Mouse (Mus musculus): ENCODE results near the gene Pxk. TPM values are rescaled to one million over a fixed set of nuclear protein-coding genes. Genes with fewer than 3 reads are reported as not detected.

The Pxk gene
- polyA plus RNA-seq, 1 experiment: 17.8 TPM

GRCm38 (mm10) chr14:8124046-8124881 lies 26.3 kb downstream of the Pxk start:
- Histone ChIP-seq H3K79me2 (ENCODE audit: control insufficient read depth, insufficient read depth) (no peaks in the 10 kb centered on the region), H3ac (ENCODE audit: control insufficient read depth, insufficient read length, low read depth) (no peak overlapping the region), H3K4me3 (ENCODE audit: insufficient read depth, poor library complexity, severe bottlenecking) (no peak overlapping the region), H3K27me3 (ENCODE audit: control insufficient read depth, insufficient read depth, insufficient read length) (no peaks in the 10 kb centered on the region), H3K79me3 (ENCODE audit: low read depth) (no peaks in the 10 kb centered on the region), H3K36me3 (ENCODE audit: control insufficient read depth, insufficient read depth) (no peaks in the 10 kb centered on the region)
- TF ChIP-seq CEBPB (IDR thresholded peaks at IDR 0.05; ENCODE audit: low read depth) (no peak), MYOD1 (IDR thresholded peaks at IDR 0.05; ENCODE audit: control insufficient read depth, insufficient read length, low read depth) (no peak), CTCF (IDR thresholded peaks at IDR 0.05; ENCODE audit: control insufficient read depth, insufficient read depth, insufficient read length) (no peak), FOSL1 (IDR thresholded peaks at IDR 0.05; ENCODE audit: insufficient read depth, low read length, poor library complexity, severe bottlenecking) (no peak), MYOG (IDR thresholded peaks at IDR 0.05; ENCODE audit: control insufficient read depth, extremely low read depth, insufficient read length) (no peak), MAX (IDR thresholded peaks at IDR 0.05) (no peak), USF1 (IDR thresholded peaks at IDR 0.05; ENCODE audit: low read depth) (no peak)

GRCm38 (mm10) chr14:8127971-8128370 lies 30.0 kb downstream of the Pxk start:
- H3K79me3 ChIP-seq (ENCODE audit: low read depth): no peaks in the 10 kb centered on the region
- H3K27me3 ChIP-seq (ENCODE audit: control insufficient read depth, insufficient read depth, insufficient read length): no peaks in the 10 kb centered on the region
- H3K36me3 ChIP-seq (ENCODE audit: control insufficient read depth, insufficient read depth): no peaks in the 10 kb centered on the region
- no peak for TF ChIP-seq FOSL1 (IDR thresholded peaks at IDR 0.05; ENCODE audit: insufficient read depth, low read length, poor library complexity, severe bottlenecking)
- TF ChIP-seq CEBPB (IDR thresholded peaks at IDR 0.05; ENCODE audit: low read depth): no peak
- TF ChIP-seq CTCF (IDR thresholded peaks at IDR 0.05; ENCODE audit: control insufficient read depth, insufficient read depth, insufficient read length): no peak
- TF ChIP-seq MAX (IDR thresholded peaks at IDR 0.05): no peak
- TF ChIP-seq MYOG (IDR thresholded peaks at IDR 0.05; ENCODE audit: control insufficient read depth, extremely low read depth, insufficient read length): no peak
- H3ac ChIP-seq (ENCODE audit: control insufficient read depth, insufficient read length, low read depth): no peak overlapping the region
- H3K4me3 ChIP-seq (ENCODE audit: insufficient read depth, poor library complexity, severe bottlenecking): no peak overlapping the region
- H3K79me2 ChIP-seq (ENCODE audit: control insufficient read depth, insufficient read depth): no peaks in the 10 kb centered on the region

- no peak overlapping the region for H3K4me3 ChIP-seq (ENCODE audit: insufficient read depth, poor library complexity, severe bottlenecking)
- no peaks in the 10 kb centered on the region for H3K27me3 ChIP-seq (ENCODE audit: control insufficient read depth, insufficient read depth, insufficient read length)
- H3K79me3 ChIP-seq (ENCODE audit: low read depth): no peaks in the 10 kb centered on the region
- no peak for TF ChIP-seq CTCF (IDR thresholded peaks at IDR 0.05; ENCODE audit: control insufficient read depth, insufficient read depth, insufficient read length)
- no peak for TF ChIP-seq MYOD1 (IDR thresholded peaks at IDR 0.05; ENCODE audit: control insufficient read depth, insufficient read length, low read depth)
- no peak for TF ChIP-seq FOSL1 (IDR thresholded peaks at IDR 0.05; ENCODE audit: insufficient read depth, low read length, poor library complexity, severe bottlenecking)
- TF ChIP-seq MAX (IDR thresholded peaks at IDR 0.05): no peak
- TF ChIP-seq CEBPB (IDR thresholded peaks at IDR 0.05; ENCODE audit: low read depth): no peak
- TF ChIP-seq MYOG (IDR thresholded peaks at IDR 0.05; ENCODE audit: control insufficient read depth, extremely low read depth, insufficient read length): no peak
- no peak for TF ChIP-seq USF1 (IDR thresholded peaks at IDR 0.05; ENCODE audit: low read depth)
- peaks cover 6% of the 10 kb centered on the region for H3K36me3 ChIP-seq (ENCODE audit: control insufficient read depth, insufficient read depth)
- no peak overlapping the region for H3ac ChIP-seq (ENCODE audit: control insufficient read depth, insufficient read length, low read depth)
- no peaks in the 10 kb centered on the region for H3K79me2 ChIP-seq (ENCODE audit: control insufficient read depth, insufficient read depth)
These were observed 34.8 kb downstream of the Pxk start for GRCm38 (mm10) chr14:8132789-8133188.

- no peaks in the 10 kb centered on the region for H3K27me3 ChIP-seq (ENCODE audit: control insufficient read depth, insufficient read depth, insufficient read length)
- no peak overlapping the region for H3ac ChIP-seq (ENCODE audit: control insufficient read depth, insufficient read length, low read depth)
- no peaks in the 10 kb centered on the region for H3K79me3 ChIP-seq (ENCODE audit: low read depth)
- TF ChIP-seq MAX (IDR thresholded peaks at IDR 0.05) (no peak), USF1 (IDR thresholded peaks at IDR 0.05; ENCODE audit: low read depth) (no peak), CEBPB (IDR thresholded peaks at IDR 0.05; ENCODE audit: low read depth) (no peak), CTCF (IDR thresholded peaks at IDR 0.05; ENCODE audit: control insufficient read depth, insufficient read depth, insufficient read length) (no peak), MYOG (IDR thresholded peaks at IDR 0.05; ENCODE audit: control insufficient read depth, extremely low read depth, insufficient read length) (no peak), FOSL1 (IDR thresholded peaks at IDR 0.05; ENCODE audit: insufficient read depth, low read length, poor library complexity, severe bottlenecking) (no peak), MYOD1 (IDR thresholded peaks at IDR 0.05; ENCODE audit: control insufficient read depth, insufficient read length, low read depth) (no peak)
- H3K36me3 ChIP-seq (ENCODE audit: control insufficient read depth, insufficient read depth): peaks cover 14% of the 10 kb centered on the region
- H3K79me2 ChIP-seq (ENCODE audit: control insufficient read depth, insufficient read depth): no peaks in the 10 kb centered on the region
- H3K4me3 ChIP-seq (ENCODE audit: insufficient read depth, poor library complexity, severe bottlenecking): no peak overlapping the region
These were observed 36.2 kb downstream of the Pxk start for GRCm38 (mm10) chr14:8134234-8134633.

GRCm38 (mm10) chr14:8135130-8135529 lies 37.1 kb downstream of the Pxk start:
- no peaks in the 10 kb centered on the region for H3K79me2 ChIP-seq (ENCODE audit: control insufficient read depth, insufficient read depth)
- no peak overlapping the region for H3K4me3 ChIP-seq (ENCODE audit: insufficient read depth, poor library complexity, severe bottlenecking)
- no peaks in the 10 kb centered on the region for H3K79me3 ChIP-seq (ENCODE audit: low read depth)
- peaks cover 23% of the 10 kb centered on the region for H3K36me3 ChIP-seq (ENCODE audit: control insufficient read depth, insufficient read depth)
- TF ChIP-seq USF1 (IDR thresholded peaks at IDR 0.05; ENCODE audit: low read depth) (no peak), CEBPB (IDR thresholded peaks at IDR 0.05; ENCODE audit: low read depth) (no peak), MAX (IDR thresholded peaks at IDR 0.05) (no peak), CTCF (IDR thresholded peaks at IDR 0.05; ENCODE audit: control insufficient read depth, insufficient read depth, insufficient read length) (no peak), MYOD1 (IDR thresholded peaks at IDR 0.05; ENCODE audit: control insufficient read depth, insufficient read length, low read depth) (no peak), MYOG (IDR thresholded peaks at IDR 0.05; ENCODE audit: control insufficient read depth, extremely low read depth, insufficient read length) (no peak), FOSL1 (IDR thresholded peaks at IDR 0.05; ENCODE audit: insufficient read depth, low read length, poor library complexity, severe bottlenecking) (no peak)
- no peak overlapping the region for H3ac ChIP-seq (ENCODE audit: control insufficient read depth, insufficient read length, low read depth)
- no peaks in the 10 kb centered on the region for H3K27me3 ChIP-seq (ENCODE audit: control insufficient read depth, insufficient read depth, insufficient read length)

All from C2C12 (cell line).